Mouse (Mus musculus) left cerebral cortex, postnatal 10 days (tissue): Measurements from ENCODE around the gene Coa6. TPM values are rescaled to one million over a fixed set of nuclear protein-coding genes. Genes with fewer than 3 reads are reported as not detected.

Source experiments
- DNase-seq, 2 experiments: peaks; one replicate each; pipeline ENCODE4 v3.0.0; 2021 to 2022; ENCODE audit warnings: low spot score in 2 of 2, mixed read lengths in 1 of 2; ENCODE audit errors: extremely low spot score in 1 of 2
- intact Hi-C: fragments of 180-260 bp; cut with DNase I; formaldehyde crosslinking; loops from one replicate; pipeline ENCODE4 v1.15.1; 2025
- total RNA-seq, 2 experiments: library from RNA; stranded (reverse); gene quantifications; 2 replicates each; pipeline ENCODE4 v1.2.3; 2021

Coa6 gene
- total RNA-seq, 2 experiments from 2014 or later: 21.9 to 27.1 TPM

GRCm38 (mm10) chr8:126451158-126451557 lies 28.8 kb downstream of the Coa6 start:
- intact Hi-C loops: no loop called here
- DNase-seq: no peak

DNA sequence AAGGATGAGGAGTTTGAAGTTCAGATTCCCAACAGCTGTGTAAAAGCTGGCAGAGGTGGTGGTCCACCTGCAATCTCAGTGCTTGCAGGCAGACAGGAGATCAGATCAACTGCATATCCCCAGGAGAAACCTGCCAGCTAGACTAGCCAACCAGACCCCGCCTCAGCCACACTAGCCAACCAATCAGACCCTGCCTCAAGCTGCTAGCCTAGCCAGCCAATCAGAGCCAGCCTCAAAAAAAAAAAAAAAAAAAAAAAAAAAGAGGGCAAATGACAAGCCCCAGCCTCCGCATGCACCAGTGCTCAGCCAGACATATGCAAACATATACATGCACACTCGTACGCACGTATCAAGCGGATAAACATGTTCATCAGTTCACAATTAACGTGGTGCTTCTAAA lies 33.1 kb downstream of the Coa6 start:
- intact Hi-C loops: no loop called here
- DNase-seq: no peak

- DNase-seq: peak in 1 of 2 experiments; percentile 60
Observed at GRCm38 (mm10) chr8:126460274-126460673, 38.0 kb downstream of the Coa6 start.

GRCm38 (mm10) chr8:126461735-126462134 lies 39.4 kb downstream of the Coa6 start:
- intact Hi-C loops: no loop called here
- DNase-seq: no peak

More at GRCm38 (mm10) chr8:126460274-126460673, 38.0 kb downstream of the Coa6 start:
- intact Hi-C loops: no loop called here

- intact Hi-C loops: no loop called here
- DNase-seq: no peak
Observed at GRCm38 (mm10) chr8:126464071-126464470, 41.8 kb downstream of the Coa6 start.

GRCm38 (mm10) chr8:126473802-126474298 lies 51.5 kb downstream of the Coa6 start:
- intact Hi-C loops: loop anchor here (5.0 kb wide), 1 partner anchor 217 kb away; no protein-coding TSS in a partner anchor
- no peak for DNase-seq

DNA sequence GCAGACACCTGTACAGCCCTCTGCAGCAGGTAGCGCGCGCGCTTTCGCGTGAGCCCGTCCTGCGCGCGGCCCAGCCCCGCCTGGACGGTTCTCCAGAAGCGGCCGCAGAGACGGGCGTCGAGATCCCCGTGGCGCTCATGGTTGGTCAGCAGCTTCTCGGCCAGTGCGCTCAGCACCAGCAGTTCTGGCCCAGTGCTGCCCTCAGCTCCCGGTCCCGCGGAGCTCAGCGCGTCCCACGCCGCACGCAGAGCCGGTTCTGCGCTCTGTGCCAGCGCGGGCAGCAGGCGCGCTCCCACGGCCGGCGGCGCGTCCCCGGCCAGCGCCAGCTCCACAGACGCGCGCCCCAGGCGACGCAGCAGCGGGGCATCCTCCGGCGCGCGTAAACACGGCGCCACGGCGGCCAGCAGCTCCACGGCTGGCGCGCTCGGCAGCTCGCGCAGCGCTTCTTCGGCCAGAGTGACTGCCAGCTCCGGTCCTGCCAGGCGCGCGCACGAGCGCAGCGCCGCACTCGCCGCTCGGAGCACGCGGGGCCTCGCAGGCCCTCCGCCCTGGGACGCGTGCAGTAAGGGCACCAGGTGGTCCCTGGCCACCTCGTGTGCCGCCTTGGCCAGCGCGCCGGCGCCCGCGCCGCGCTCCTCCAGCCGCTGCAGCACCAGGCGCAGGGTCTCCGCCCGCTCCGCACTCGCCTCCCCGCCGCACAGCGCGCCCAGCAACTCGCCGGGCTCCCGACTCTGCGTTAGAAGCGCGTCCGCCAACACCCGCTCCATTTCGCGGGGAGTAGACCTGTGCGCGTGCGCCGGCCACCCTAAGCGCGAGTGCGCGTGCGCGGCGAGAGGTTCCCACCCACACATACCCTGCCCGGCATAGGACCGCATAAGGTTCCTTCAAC lies 52.2 kb downstream of the Coa6 start, which contains the start of gene Tarbp1:
TSS of gene Tarbp1 (minus strand) at position 767 of the 889 bp plus-strand sequence.
- peak; percentile 83 to 93 for DNase-seq
- intact Hi-C loops: loop anchor here (5.0 kb wide), 1 partner anchor 217 kb away; no protein-coding TSS in a partner anchor

Other genes starting within 250 kb of the Coa6 start
- 10 to 100 TPM; 16.8 to 19.0 TPM for gene Slc35f3, start 124.0 kb upstream of the Coa6 start, total RNA-seq
- 1 to 10 TPM; 3.7 to 4.5 TPM for gene Tarbp1, start 52.5 kb downstream of the Coa6 start, total RNA-seq
- 10 to 100 TPM; 51.2 to 54.6 TPM for gene Irf2bp2, start 171.5 kb downstream of the Coa6 start, total RNA-seq